Mouse (Mus musculus) heart, postnatal 25 days (tissue): ENCODE results near the gene C1ql3. TPM values are rescaled to one million over a fixed set of nuclear protein-coding genes. Genes with fewer than 3 reads are reported as not detected.

Experiments
- DNase-seq: peaks from one replicate; pipeline ENCODE4 v3.0.0; 2022; ENCODE audit warnings: low spot score
- intact Hi-C: fragments of 180-260 bp; cut with DNase I; formaldehyde crosslinking; loops from one replicate; pipeline ENCODE4 v1.15.1; 2025
- total RNA-seq, 2 experiments: library from RNA; stranded (reverse); gene quantifications; 2 replicates each; pipeline ENCODE4 v1.2.3; 2021

C1ql3 gene
- total RNA-seq, 2 experiments from 2014 or later, result 0.11 TPM; not detected in 1

DNA sequence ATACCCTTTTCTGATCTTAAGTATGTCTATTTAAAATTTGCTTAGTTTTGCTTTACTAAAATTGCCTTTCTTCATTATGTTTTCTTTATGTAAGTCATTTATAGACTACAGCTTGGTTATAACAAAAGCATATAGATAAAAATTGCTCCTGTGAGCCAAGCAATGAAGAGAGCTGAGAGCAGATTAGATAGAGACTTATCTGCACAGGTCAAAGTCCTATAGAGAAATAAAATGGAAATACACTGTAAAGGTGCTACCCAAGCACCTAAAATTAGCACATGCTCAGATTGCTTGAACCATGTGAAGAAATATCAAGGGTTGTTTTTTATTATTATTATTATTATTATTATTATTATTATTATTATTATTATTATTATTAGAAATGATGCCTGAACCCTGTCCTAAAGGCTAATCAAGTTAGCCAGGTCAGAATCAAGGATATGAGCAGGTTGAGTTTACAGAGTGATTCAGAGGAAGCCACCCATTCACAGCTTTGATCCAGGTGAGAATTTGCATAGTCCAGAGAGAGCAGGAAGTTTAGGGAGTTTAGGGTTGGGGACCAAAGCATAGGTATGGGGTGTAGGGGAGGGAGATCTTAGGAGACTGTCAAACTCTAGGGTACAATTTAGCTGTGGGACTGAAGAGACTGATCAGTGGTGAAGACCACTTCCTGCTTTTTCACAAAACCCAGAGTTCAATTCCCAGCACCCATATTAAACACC is 54.7 kb downstream of the C1ql3 start:
- intact Hi-C loops, result no loop called here

More for the DNA sequence above, 54.7 kb downstream of the C1ql3 start:
- DNase-seq, result no peak

Other genes starting within 250 kb of the C1ql3 start
- 1 to 10 TPM; 5.4 to 7.9 TPM for gene Pter, start 87.8 kb downstream of the C1ql3 start, total RNA-seq